Mouse (Mus musculus) ES-E14 (cell line): Measurements from ENCODE around the gene Usp50. TPM values are rescaled to one million over a fixed set of nuclear protein-coding genes. Genes with fewer than 3 reads are reported as not detected.
A peak's percentile ranks its signal among the peaks of the same experiment; 100 is the strongest.

Experiments
- DNase-seq: peaks from one replicate; pipeline ENCODE4 v3.0.0-alpha.2; 2013; ENCODE audit warnings: low read depth, low spot score
- H3K27ac ChIP-seq: 2 replicates; pipeline ENCODE4 v1.5.1; 2012; ENCODE audit warnings: low read depth, mild to moderate bottlenecking, low read length, moderate library complexity, mixed read lengths; ENCODE audit not compliant: poor library complexity, insufficient read depth, severe bottlenecking
- H3K36me3 ChIP-seq: 2 replicates; pipeline ENCODE4 v1.6.1; 2012; ENCODE audit warnings: mild to moderate bottlenecking, low read length, moderate library complexity, mixed read lengths; ENCODE audit not compliant: control insufficient read depth, poor library complexity, insufficient read depth, severe bottlenecking
- H3K4me1 ChIP-seq, 2 experiments: fragments of 150-350 bp in 1 of 2; sonication (generic) in 1 of 2; 2 replicates each; pipeline ENCODE4 v1.6.1; 2012; ENCODE audit warnings: low read length in 2 of 2, mild to moderate bottlenecking in 1 of 2, mixed read lengths in 1 of 2; ENCODE audit not compliant: control insufficient read depth in 2 of 2, insufficient read depth in 2 of 2, poor library complexity in 1 of 2
- H3K4me3 ChIP-seq, 2 experiments: fragments of 150-350 bp in 1 of 2; sonication (generic) in 1 of 2; 2 replicates each; pipeline ENCODE4 v1.5.1; 2012; ENCODE audit warnings: low read length in 2 of 2, low read depth in 1 of 2, mild to moderate bottlenecking in 1 of 2, mixed read lengths in 1 of 2; ENCODE audit not compliant: insufficient read depth in 1 of 2, poor library complexity in 1 of 2, severe bottlenecking in 1 of 2
- H3K9ac ChIP-seq: 2 replicates; pipeline ENCODE4 v1.6.1; 2012; ENCODE audit warnings: low read depth, mild to moderate bottlenecking, low read length, mixed read lengths; ENCODE audit not compliant: poor library complexity, insufficient read depth, severe bottlenecking
- H3K9me3 ChIP-seq: fragments of 150-350 bp; sonication (generic); 2 replicates; pipeline ENCODE4 v1.6.1; 2012; ENCODE audit warnings: low read depth, mild to moderate bottlenecking, low read length; ENCODE audit not compliant: control insufficient read depth, insufficient read depth
- CHD2 ChIP-seq: IDR thresholded peaks from 2 replicates; pipeline ENCODE4 v1.6.1; 2014; ENCODE audit warnings: mild to moderate bottlenecking, low read depth, low read length, inconsistent platforms
- HCFC1 ChIP-seq: IDR thresholded peaks from 2 replicates; pipeline ENCODE4 v1.6.1; 2012; ENCODE audit warnings: low read length, inconsistent platforms, borderline replicate concordance; ENCODE audit not compliant: insufficient read depth
- MAFK ChIP-seq: IDR thresholded peaks from 2 replicates; pipeline ENCODE4 v1.6.1; 2014; ENCODE audit warnings: mild to moderate bottlenecking, low read depth, low read length, inconsistent platforms; ENCODE audit not compliant: insufficient read depth
- ZC3H11A ChIP-seq: IDR thresholded peaks from 2 replicates; pipeline ENCODE4 v1.6.1; 2012; ENCODE audit warnings: low read depth, mild to moderate bottlenecking, inconsistent platforms, low read length, borderline replicate concordance
- ZNF384 ChIP-seq: IDR thresholded peaks from 2 replicates; pipeline ENCODE4 v1.6.1; 2012; ENCODE audit warnings: low read depth, low read length, inconsistent platforms
- in situ Hi-C, 2 experiments: fragments of 600-800 bp; cut with MboI; formaldehyde crosslinking; loops; one replicate each; pipeline ENCODE4 v1.15.1; 2025; ENCODE audit warnings: low sequenced_read_pairs in 2 of 2, inconsistent platforms in 1 of 2; ENCODE audit not compliant: unreplicated experiment in 2 of 2
- total RNA-seq: library from RNA; depleted of rRNA; stranded (reverse); fragments of 300-350 nt; gene quantifications from 2 replicates; pipeline ENCODE4 v1.2.3, GENCODE M21; 2012

The Usp50 gene
- total RNA-seq, 1 experiment = 3.4 TPM

DNA sequence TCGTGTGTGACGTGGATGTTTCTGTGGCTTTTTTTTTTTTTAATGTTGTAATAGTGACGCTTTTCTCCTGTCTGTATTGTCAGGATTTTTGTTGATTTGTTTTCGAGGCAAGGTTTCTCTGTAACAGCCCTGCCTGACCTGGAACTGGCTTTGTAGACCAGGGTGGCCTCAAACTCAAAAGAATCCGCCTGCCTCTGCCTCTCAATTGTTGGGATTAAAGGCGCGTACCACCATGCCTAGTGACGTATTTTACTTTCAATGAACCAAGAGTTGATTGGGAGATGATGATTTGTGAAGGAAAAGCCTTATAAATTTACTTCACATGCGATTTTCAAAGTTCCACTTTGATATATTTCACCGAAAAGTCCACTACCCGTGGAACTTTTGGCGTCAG is 107.2 kb downstream of the Usp50 start, which contains the start of gene Gabpb1:
Gabpb1 (minus strand) TSS at position 216 of the 394 bp plus-strand sequence.
- Histone ChIP-seq H3K9me3 (no peaks in the 10 kb centered on the region), H3K9ac (peak within 1 kb of the TSS; percentile 99), H3K36me3 (no peaks in the 10 kb centered on the region), H3K4me3 (peak within 1 kb of the TSS; percentile 84 to 85), H3K4me1 (peaks cover 2 to 3% of the 10 kb centered on the region in 2 experiments; a peak in 2 of 4 replicates), H3K27ac (peak within 1 kb of the TSS; percentile 99)
- no peak for DNase-seq
- TF ChIP-seq CHD2 = no peak
- TF ChIP-seq ZNF384 = 0 out of 2 replicates have a peak, but pooled peaks have one; percentile 38
- in situ Hi-C loops = no loop called here

DNA sequence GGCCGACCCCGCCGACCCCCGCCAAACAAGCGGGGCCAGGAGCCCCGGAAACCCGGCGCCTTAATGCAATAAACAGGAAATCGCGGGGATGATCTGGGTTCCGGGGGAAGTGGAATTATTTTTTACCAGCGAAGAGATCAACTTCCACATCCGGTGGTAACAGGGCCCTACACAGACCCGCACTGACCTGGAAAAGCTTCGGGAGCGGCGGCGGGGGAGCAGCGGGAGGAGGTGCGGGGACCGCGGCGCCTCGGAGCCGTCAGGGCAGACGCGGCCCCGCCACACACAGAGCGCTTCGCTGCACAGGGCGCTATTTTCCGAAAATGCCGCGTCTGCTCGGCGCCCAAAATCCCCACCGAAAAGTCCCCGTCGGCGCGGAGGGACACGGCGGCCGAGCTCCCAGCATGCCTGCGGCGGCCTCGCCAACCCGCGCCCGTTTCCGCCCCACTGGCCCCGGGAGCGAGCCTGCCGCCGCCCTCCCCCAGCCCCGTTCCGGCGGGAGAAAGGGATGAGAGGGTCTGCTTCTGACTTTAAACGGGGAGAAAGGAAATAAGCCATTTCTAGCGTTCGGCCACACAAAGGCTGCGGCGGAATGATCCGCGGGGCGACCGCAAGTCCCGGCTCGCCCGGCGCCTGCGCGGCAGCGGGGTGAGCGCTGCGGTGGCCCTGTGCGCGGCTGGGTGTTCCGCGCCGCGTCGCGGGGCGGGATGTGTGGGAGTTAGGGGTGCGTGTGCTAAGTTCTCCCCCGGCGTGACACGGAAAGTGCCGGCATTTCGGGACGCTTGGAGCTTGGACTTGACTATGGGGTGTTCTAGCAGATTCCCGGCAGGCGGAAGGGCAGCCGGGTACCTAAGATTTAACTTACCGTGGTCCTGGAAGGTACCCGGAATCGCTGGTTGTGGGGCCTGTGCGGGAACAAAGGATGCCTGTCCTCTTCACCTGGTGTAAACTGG is 107.8 kb downstream of the Usp50 start:
- in situ Hi-C loops = no loop called here
- no peak for TF ChIP-seq CHD2
- no peak for TF ChIP-seq ZC3H11A
- peak; percentile 47 for TF ChIP-seq HCFC1
- no peaks in the 10 kb centered on the region for H3K36me3 ChIP-seq
- peak; percentile 65 for DNase-seq
- peak overlapping the region; percentile 99 for H3K9ac ChIP-seq
- H3K4me3 ChIP-seq = peak overlapping the region; percentile 84 to 85
- H3K9me3 ChIP-seq = no peaks in the 10 kb centered on the region
- H3K27ac ChIP-seq = peak overlapping the region; percentile 99
- peaks cover 2 to 3% of the 10 kb centered on the region in 2 experiments; a peak in 2 of 4 replicates for H3K4me1 ChIP-seq

DNA sequence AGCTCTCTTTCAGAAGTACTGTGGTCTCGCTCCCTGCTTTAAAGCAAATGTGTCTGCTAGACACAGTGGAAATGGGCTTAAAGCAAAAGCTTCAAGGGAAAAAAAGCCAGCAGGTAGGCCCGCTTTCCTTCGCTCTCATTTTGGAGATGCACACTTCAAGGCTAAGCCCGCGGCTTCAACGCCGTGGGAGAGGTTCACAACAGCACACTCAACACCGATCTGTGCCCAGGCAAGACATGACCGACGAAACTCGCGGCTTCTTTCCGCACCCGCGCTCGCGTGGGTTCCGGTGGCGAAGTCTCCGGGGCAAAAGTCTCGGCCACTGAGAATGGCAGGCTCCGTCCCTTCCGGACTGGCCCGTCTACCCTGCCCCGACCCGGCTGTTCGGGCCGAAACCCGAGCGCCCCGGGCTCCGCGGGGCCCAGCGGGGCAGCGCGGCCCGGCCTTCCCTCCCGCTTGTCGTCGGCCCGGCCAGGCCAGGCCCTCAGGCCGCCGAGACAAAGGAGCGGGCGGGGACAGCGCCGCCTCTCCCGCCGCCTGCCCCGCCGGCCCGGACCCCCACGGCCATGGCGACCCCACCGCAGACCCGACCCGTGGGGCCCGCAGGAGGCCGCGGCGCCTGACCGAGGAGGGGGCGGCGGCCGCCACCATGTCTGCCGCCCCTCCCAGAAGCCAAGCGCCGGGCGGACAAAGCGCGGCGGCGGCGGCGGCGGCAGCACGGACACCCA is 108.7 kb downstream of the Usp50 start:
- TF ChIP-seq ZC3H11A (no peak), MAFK (no peak), CHD2 (no peak), ZNF384 (no peak), HCFC1 (no peak)
- Histone ChIP-seq H3K4me3 (peak overlapping the region; percentile 84 to 85), H3K4me1 (peaks cover 2 to 3% of the 10 kb centered on the region in 2 experiments; a peak in 2 of 4 replicates), H3K9ac (peak overlapping the region; percentile 99), H3K9me3 (no peaks in the 10 kb centered on the region), H3K36me3 (no peaks in the 10 kb centered on the region), H3K27ac (peak overlapping the region; percentile 99)
- in situ Hi-C loops = no loop called here
- DNase-seq = no peak

DNA sequence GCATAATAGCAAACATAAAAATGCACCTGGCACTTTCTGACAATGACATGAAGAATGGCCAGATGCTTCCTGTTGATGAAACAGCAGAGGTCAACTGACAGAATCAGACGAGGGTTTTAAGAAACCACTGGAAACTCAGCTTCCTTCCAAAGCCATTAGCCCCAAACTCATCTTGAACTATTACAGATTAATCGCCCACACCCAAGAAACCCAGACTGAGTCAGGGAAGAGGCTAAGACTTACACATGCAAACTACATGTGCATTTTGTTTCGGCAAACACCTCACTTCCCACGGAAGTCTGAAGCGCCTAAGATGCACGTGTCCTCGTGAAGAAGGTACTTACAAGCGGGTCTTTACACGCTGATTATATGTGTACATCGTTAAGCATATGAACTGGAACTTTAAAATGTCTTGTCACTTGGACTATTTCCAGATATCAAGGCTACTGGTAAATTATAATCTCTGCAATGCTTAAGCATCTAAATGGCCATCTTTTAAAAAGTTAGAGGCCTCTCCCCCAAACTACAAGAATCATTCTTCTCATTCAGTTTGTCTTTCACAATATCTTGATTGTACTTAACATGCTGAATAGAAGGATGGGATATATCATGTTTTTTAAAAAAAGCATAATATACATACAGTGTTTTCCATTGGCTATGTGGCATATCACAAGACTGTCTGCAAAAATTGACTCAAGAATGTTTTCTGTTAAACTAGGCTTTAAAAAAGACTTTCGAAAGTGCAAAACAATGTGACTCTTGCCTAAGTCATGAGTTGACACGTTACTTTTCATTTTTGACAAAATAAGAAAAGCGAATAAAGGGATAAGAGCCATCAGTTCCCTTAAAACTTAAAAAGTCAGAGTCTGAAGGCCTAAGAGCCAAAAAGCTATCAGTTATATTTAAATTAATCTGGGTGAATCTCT is 109.7 kb downstream of the Usp50 start:
- Histone ChIP-seq H3K36me3 (no peaks in the 10 kb centered on the region), H3K27ac (no peak overlapping the region; the same call in 1 of the 2 replicates), H3K4me1 (peaks cover 2 to 3% of the 10 kb centered on the region in 2 experiments; a peak in 2 of 4 replicates), H3K9me3 (no peaks in the 10 kb centered on the region), H3K9ac (peak overlapping the region; percentile 99; the same call in 1 of the 2 replicates), H3K4me3 (peak overlapping the region; percentile 84 to 85)
- in situ Hi-C loops = no loop called here
- no peak for DNase-seq
- TF ChIP-seq CHD2 = no peak
- no peak for TF ChIP-seq ZNF384
- no peak for TF ChIP-seq ZC3H11A
- TF ChIP-seq HCFC1 = no peak
- TF ChIP-seq MAFK = no peak
